Mouse (Mus musculus): ENCODE measurements around the gene Ttc24. TPM values are rescaled to one million over a fixed set of nuclear protein-coding genes. Genes with fewer than 3 reads are reported as not detected.

The Ttc24 gene
- total and polyA plus RNA-seq, 3 experiments: not detected

DNA sequence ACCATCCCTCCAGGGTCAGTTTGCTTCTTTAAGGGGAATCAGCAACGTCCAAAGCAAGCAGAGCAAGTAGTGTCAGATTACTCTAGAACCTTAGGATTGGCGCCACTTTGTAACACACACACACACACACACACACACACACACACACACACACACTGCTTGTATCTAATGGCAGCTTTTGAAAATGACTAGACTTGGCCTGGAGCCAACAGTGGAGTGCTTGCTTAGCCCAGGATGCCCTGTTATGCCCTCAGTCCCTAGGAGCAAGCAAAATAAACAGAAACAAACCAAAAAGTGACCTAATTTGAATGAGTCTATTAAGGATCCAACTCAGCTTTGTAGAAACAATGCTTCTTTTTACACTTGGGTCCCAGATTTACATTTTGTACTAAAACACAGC lies 9.7 kb downstream of the Ttc24 start:
- Histone ChIP-seq H3K36me3 (ENCODE audit: control insufficient read depth, insufficient read depth, low read length) (no peaks in the 10 kb centered on the region), H3K9ac (ENCODE audit: low read depth, low read length) (no peak overlapping the region), H3K79me2 (replicated peaks; ENCODE audit: control insufficient read depth, insufficient read depth, low read length) (no peaks in the 10 kb centered on the region), H3K27me3 (ENCODE audit: control insufficient read depth, insufficient read depth, low read length) (no peaks in the 10 kb centered on the region), H3K27ac (no peak overlapping the region), H3K4me1 (ENCODE audit: control insufficient read depth, insufficient read depth, low read length) (no peaks in the 10 kb centered on the region), H3K4me3 (no peak overlapping the region)
- TF ChIP-seq EP300 (IDR thresholded peaks at IDR 0.05; ENCODE audit: insufficient read depth, low read depth, low read length) (no peak), POLR2A (IDR thresholded peaks at IDR 0.05; ENCODE audit: insufficient read depth, low read depth, low read length) (no peak), CTCF (IDR thresholded peaks at IDR 0.05) (no peak)
- intact Hi-C loops (cut with DNase I): no loop called here
- DNase-seq: no peak
- 28% methylated on average over 2 of the region's 2 CpGs for WGBS

DNA sequence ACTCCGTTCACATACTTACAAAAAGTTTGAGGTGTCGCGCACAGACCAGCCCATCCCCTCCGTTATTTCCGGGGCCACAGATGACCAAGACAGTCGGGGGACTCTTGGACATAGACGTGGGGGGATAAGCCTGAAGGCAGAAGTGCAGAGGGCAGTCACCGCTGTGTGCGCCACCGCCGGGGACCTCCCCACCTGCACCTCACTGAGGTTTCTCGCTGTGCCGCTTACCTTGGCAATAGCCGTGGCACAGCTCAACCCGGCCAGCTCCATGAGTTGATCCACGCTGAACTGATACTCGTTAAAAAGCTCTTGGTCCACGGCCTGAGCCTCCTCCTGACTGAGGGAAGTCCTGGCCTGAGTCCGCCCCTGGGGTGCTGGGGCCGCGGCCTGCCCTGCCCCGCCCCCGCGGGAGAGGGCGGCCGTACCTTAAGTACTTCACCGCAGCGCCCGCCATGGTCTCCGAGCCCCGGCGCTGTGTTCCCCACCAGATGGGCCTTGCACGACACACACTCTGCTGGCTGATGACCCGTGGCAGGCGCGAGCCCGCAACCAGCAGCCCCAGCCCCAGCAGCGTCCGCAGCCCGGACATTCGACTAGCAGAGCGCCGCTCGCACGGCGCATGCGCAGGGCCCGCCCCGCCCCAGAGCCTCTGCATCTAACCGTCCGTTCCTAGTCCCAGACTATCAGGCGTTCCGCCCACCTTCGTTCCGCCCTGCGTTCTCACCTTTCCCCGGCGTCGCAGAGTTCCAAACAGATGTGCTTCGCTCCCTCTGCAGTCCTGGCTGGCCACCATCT lies 20.0 kb downstream of the Ttc24 start, which contains the start of gene Naxe:
Gene Naxe, minus strand, starts transcription at position 594 of the 795 bp plus-strand sequence.
- no peak for TF ChIP-seq CTCF (IDR thresholded peaks at IDR 0.05)
- TF ChIP-seq EP300 (IDR thresholded peaks at IDR 0.05; ENCODE audit: insufficient read depth, low read depth, low read length): 0 out of 2 replicates have a peak, but pooled peaks have one; percentile 8
- TF ChIP-seq POLR2A (IDR thresholded peaks at IDR 0.05; ENCODE audit: insufficient read depth, low read depth, low read length): peak; percentile 76
- peak within 1 kb of the TSS; percentile 95 for H3K9ac ChIP-seq (ENCODE audit: low read depth, low read length)
- no peaks in the 10 kb centered on the region for H3K36me3 ChIP-seq (ENCODE audit: control insufficient read depth, insufficient read depth, low read length)
- H3K79me2 ChIP-seq (replicated peaks; ENCODE audit: control insufficient read depth, insufficient read depth, low read length): peaks cover 4% of the 10 kb centered on the region; the same call in 1 of the 2 replicates
- peak within 1 kb of the TSS; percentile 73 for H3K27ac ChIP-seq
- H3K27me3 ChIP-seq (ENCODE audit: control insufficient read depth, insufficient read depth, low read length): no peaks in the 10 kb centered on the region
- intact Hi-C loops (cut with DNase I): loop anchor here (1.0 kb wide), 1 partner anchor 15 kb away; the partner anchor contains the start of gene Gpatch4
- H3K4me1 ChIP-seq (ENCODE audit: control insufficient read depth, insufficient read depth, low read length): peaks cover 3% of the 10 kb centered on the region
- peak; percentile 89 to 91 for DNase-seq
- H3K4me3 ChIP-seq: peak within 1 kb of the TSS; percentile 96
- WGBS: under 1% methylated on average over 60 of the region's 60 CpGs

DNA sequence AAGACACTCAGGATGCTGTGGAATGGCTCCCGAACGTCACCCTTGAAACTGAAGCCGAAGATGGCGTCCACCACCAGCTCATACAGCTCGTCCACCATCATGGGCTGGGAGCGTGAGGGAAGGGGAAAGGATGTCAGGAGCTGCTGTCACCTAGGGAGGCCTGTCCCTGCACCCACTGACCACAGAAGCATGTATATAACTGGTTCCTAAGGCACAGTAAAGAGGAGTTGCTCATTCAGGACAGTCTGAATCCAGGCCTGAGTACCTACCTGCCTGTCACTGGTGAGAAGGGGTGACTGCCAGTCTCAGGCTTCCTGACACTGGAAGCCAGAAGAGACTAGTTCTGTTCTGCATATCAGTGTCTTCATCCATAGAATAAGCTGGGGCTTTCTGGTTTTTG lies 21.1 kb downstream of the Ttc24 start:
- Histone ChIP-seq H3K4me3 (no peak overlapping the region), H3K79me2 (replicated peaks; ENCODE audit: control insufficient read depth, insufficient read depth, low read length) (peaks cover 4% of the 10 kb centered on the region; the same call in 1 of the 2 replicates), H3K36me3 (ENCODE audit: control insufficient read depth, insufficient read depth, low read length) (no peaks in the 10 kb centered on the region), H3K27ac (no peak overlapping the region), H3K27me3 (ENCODE audit: control insufficient read depth, insufficient read depth, low read length) (no peaks in the 10 kb centered on the region), H3K9ac (ENCODE audit: low read depth, low read length) (no peak overlapping the region), H3K4me1 (ENCODE audit: control insufficient read depth, insufficient read depth, low read length) (peaks cover 3% of the 10 kb centered on the region)
- no peak for TF ChIP-seq EP300 (IDR thresholded peaks at IDR 0.05; ENCODE audit: insufficient read depth, low read depth, low read length)
- no peak for TF ChIP-seq CTCF (IDR thresholded peaks at IDR 0.05)
- no peak for TF ChIP-seq POLR2A (IDR thresholded peaks at IDR 0.05; ENCODE audit: insufficient read depth, low read depth, low read length)
- 94% methylated on average over 6 of the region's 6 CpGs for WGBS
- intact Hi-C loops (cut with DNase I): no loop called here
- DNase-seq: no peak

DNA sequence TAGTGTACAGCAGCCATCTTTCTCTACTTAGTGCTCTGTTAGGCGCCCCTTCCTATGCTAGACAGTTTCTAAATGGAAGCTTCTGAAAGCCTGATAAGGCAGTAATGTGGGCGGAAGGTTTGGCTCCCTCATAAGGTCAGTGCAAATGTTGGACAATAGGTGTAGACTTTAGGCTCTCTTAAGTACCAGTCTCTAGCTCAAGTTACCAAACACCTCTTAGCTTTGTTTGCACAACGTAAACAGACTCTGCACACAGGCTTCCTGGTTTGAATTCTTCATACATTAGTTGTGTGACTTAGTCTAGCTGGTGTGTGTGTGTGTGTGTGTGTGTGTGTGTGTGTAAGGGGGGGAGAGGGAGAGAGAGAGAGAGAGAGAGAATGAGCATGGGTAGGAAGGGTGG lies 28.6 kb downstream of the Ttc24 start:
- Histone ChIP-seq H3K9ac (ENCODE audit: low read depth, low read length) (no peak overlapping the region), H3K27me3 (ENCODE audit: control insufficient read depth, insufficient read depth, low read length) (no peaks in the 10 kb centered on the region), H3K4me1 (ENCODE audit: control insufficient read depth, insufficient read depth, low read length) (no peaks in the 10 kb centered on the region), H3K36me3 (ENCODE audit: control insufficient read depth, insufficient read depth, low read length) (no peaks in the 10 kb centered on the region), H3K79me2 (replicated peaks; ENCODE audit: control insufficient read depth, insufficient read depth, low read length) (no peaks in the 10 kb centered on the region), H3K27ac (no peak overlapping the region), H3K4me3 (no peak overlapping the region)
- DNase-seq: no peak
- 64% methylated on average over 3 of the region's 3 CpGs for WGBS
- TF ChIP-seq POLR2A (IDR thresholded peaks at IDR 0.05; ENCODE audit: insufficient read depth, low read depth, low read length) (no peak), CTCF (IDR thresholded peaks at IDR 0.05) (no peak), EP300 (IDR thresholded peaks at IDR 0.05; ENCODE audit: insufficient read depth, low read depth, low read length) (no peak)
- intact Hi-C loops (cut with DNase I): no loop called here

DNA sequence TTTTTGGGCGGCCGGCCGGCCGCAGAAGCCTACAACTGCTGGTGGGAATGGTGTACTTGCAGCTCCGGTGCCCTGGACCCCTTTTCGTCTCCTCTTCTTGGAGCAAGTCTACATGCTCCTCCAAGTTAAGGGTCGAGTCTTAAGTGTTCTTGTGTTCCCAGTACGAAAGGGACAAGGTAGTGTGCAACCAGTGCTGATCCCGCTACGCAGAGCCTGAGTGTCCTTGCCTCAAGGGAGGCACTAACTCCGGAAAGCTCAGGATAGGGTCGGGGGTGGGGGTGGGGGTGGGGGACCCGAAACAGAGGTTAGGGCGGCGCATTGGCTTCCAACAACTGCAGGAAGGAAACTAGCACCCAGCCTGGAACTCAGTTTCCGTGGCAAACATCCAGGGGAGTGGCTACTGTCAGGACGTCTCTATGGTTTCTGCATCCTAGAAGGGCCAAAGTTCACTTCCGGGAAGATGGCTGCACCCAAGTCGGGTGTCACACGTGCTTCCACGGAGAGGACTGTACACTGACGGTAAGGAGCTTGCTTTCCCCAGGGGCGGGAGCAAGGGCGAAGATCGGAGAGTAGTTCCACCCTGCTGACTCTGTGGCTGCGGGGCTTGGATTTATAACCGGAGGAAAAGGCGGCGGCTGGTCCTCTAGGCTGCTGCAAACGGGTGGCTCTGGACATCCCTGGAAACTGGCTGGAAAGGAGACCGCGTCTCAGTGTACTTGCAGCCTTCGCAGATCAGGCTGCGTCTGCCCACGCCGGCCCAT lies 35.3 kb downstream of the Ttc24 start, which contains the start of gene Gpatch4:
Gene Gpatch4, plus strand, starts transcription at position 448 of the 761 bp plus-strand sequence.
- H3K27me3 ChIP-seq (ENCODE audit: control insufficient read depth, insufficient read depth, low read length): 0 out of 2 replicates have a peak, but pooled peaks cover 1% of the 10 kb centered on the region
- peak; percentile 80 to 89 for DNase-seq
- intact Hi-C loops (cut with DNase I): loop anchor here (1.0 to 2.0 kb wide), 2 partner anchors 15 to 40 kb away; partner anchors contain the start of gene Naxe
- H3K9ac ChIP-seq (ENCODE audit: low read depth, low read length): peak within 1 kb of the TSS; percentile 44
- TF ChIP-seq POLR2A (IDR thresholded peaks at IDR 0.05; ENCODE audit: insufficient read depth, low read depth, low read length) (peak; percentile 81), EP300 (IDR thresholded peaks at IDR 0.05; ENCODE audit: insufficient read depth, low read depth, low read length) (peak; percentile 85), CTCF (IDR thresholded peaks at IDR 0.05) (no peak)
- H3K79me2 ChIP-seq (replicated peaks; ENCODE audit: control insufficient read depth, insufficient read depth, low read length): no peaks in the 10 kb centered on the region
- peak within 1 kb of the TSS; percentile 83 for H3K4me3 ChIP-seq
- WGBS: 7% methylated on average over 36 of the region's 36 CpGs
- peak within 1 kb of the TSS; percentile 72 for H3K27ac ChIP-seq
- no peaks in the 10 kb centered on the region for H3K4me1 ChIP-seq (ENCODE audit: control insufficient read depth, insufficient read depth, low read length)
- H3K36me3 ChIP-seq (ENCODE audit: control insufficient read depth, insufficient read depth, low read length): no peaks in the 10 kb centered on the region; the same call in 1 of the 2 replicates

Measured in heart, adult 2 months (tissue).